Mouse (Mus musculus) liver, embryonic 14.5 days (tissue): Measurements from ENCODE around the gene Ccdc146.

Experiments used
- CTCF ChIP-seq: IDR thresholded peaks from 2 replicates; pipeline ENCODE4 v1.5.1; 2016; ENCODE audit warnings: antibody characterized with exemption, low read depth, control low read depth
- EP300 ChIP-seq: IDR thresholded peaks from 2 replicates; pipeline ENCODE4 v1.6.1; 2016; ENCODE audit warnings: antibody characterized with exemption, low read depth

- TF ChIP-seq EP300 (no peak), CTCF (no peak)
Measured at GRCm38 (mm10) chr5:21436471-21436975, 12.0 kb upstream of the Ccdc146 start.
